In the genomic region with DNA sequence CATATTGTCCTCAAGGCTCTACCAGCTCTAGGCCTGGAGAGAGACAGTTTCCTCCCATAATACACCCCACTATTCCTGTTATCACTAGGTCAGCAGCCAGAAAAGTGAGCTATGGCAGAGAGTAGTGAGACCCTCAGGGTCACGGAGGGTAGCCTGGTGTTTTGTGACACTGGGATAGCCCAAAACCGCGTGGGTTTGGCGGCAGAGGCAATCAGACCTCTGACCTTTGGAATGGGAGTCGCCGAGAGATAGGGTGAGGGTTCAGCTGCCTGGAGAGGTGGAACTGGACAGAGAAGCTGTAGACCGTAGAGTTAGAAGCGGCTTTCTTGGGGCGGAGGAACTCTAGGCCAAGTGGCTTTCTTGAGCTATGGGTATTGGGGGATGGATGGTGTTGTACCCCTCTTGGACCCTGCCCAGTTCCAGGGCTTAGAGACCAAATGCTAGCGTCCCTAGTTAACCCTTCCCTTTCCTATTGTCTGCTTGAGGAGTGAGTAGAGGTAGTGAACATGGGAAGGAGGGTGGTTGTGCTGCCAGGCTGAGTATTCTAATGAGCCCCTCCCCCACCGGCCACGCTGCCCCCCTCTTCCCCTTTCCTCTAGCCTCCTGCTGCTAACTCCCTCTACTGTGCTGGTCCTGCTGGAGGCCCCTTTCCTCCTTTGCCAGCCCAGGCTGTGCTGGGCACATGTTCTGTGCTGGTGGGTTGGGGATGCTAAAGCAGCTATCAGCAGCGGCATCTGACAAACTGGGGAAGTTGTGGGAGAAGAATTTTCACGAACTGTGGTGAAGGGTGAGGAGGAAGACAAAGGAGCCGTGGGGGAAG, we compare ENCODE assay signal across 8 mouse cellular contexts.
DNase-seq lines count a peak whose midpoint lies in the region; ATAC-seq lines count a peak whose summit lies in the region.

No protein-coding gene starts in this region.

- H3K36me3 ChIP-seq in embryonic facial prominence, embryonic 11.5 days (replicated peaks; ENCODE audit: control insufficient read depth, insufficient read depth, low read depth, low read length), result peaks cover 10% of the 10 kb centered on the region
- H3K36me3 ChIP-seq in kidney, embryonic 15.5 days, result peaks cover 53% of the 10 kb centered on the region
- H3K36me3 ChIP-seq in midbrain, embryonic 14.5 days (ENCODE audit: control insufficient read depth, insufficient read depth, low read length), result peaks cover 31% of the 10 kb centered on the region

- peak overlapping the region; percentile 87 for H3K27ac ChIP-seq in embryonic facial prominence, embryonic 11.5 days (replicated peaks; ENCODE audit: low read depth, low read length)
- H3K27ac ChIP-seq in kidney, embryonic 15.5 days, result peak overlapping the region; percentile 93
- peak overlapping the region; percentile 86 for H3K27ac ChIP-seq in midbrain, embryonic 14.5 days (replicated peaks; ENCODE audit: low read depth, low read length)

- peak; percentile 51 for ATAC-seq in embryonic facial prominence, embryonic 11.5 days (replicated peaks; ENCODE audit: insufficient number of reproducible peaks, low FRiP score, low TSS enrichment, low read depth)
- peak; percentile 27; the same call in 1 of the 2 replicates for ATAC-seq in kidney, embryonic 15.5 days (replicated peaks; ENCODE audit: low FRiP score)
- ATAC-seq in midbrain, embryonic 14.5 days (ENCODE audit: low FRiP score, low TSS enrichment), result peak; percentile 51
- no peak for ATAC-seq in erythroid progenitor cell, adult 5-6 weeks (replicated peaks; ENCODE audit: low FRiP score, poor library complexity, severe bottlenecking)

- peaks cover 11% of the 10 kb centered on the region for H3K4me1 ChIP-seq in embryonic facial prominence, embryonic 11.5 days (ENCODE audit: control insufficient read depth, insufficient read depth, low read length)
- H3K4me1 ChIP-seq in kidney, embryonic 15.5 days, result peaks cover 71% of the 10 kb centered on the region
- peaks cover 63% of the 10 kb centered on the region for H3K4me1 ChIP-seq in midbrain, embryonic 14.5 days (ENCODE audit: control insufficient read depth, insufficient read depth, low read length)

- WGBS in embryonic facial prominence, embryonic 11.5 days, result 3% methylated on average over 15 of the region's 15 CpGs
- WGBS in kidney, embryonic 15.5 days, result 3% methylated on average over 15 of the region's 15 CpGs
- 3% methylated on average over 15 of the region's 15 CpGs for WGBS in midbrain, embryonic 14.5 days

- no peaks in the 10 kb centered on the region for H3K27me3 ChIP-seq in embryonic facial prominence, embryonic 11.5 days (ENCODE audit: control insufficient read depth, insufficient read depth, low read length)
- no peaks in the 10 kb centered on the region for H3K27me3 ChIP-seq in kidney, embryonic 15.5 days
- no peaks in the 10 kb centered on the region for H3K27me3 ChIP-seq in midbrain, embryonic 14.5 days (ENCODE audit: control insufficient read depth, insufficient read depth, low read length)

- no peaks in the 10 kb centered on the region for H3K9me3 ChIP-seq in embryonic facial prominence, embryonic 11.5 days (replicated peaks; ENCODE audit: control insufficient read depth, low read length)
- no peaks in the 10 kb centered on the region for H3K9me3 ChIP-seq in kidney, embryonic 15.5 days (replicated peaks)
- H3K9me3 ChIP-seq in midbrain, embryonic 14.5 days (ENCODE audit: control insufficient read depth, low read length), result no peaks in the 10 kb centered on the region

- H3K9ac ChIP-seq in embryonic facial prominence, embryonic 11.5 days (replicated peaks; ENCODE audit: low read length), result peak overlapping the region; percentile 86
- peak overlapping the region; percentile 51 for H3K9ac ChIP-seq in kidney, embryonic 15.5 days
- H3K9ac ChIP-seq in midbrain, embryonic 14.5 days (replicated peaks; ENCODE audit: low read length), result peak overlapping the region; percentile 58

- peak overlapping the region; percentile 83 for H3K4me2 ChIP-seq in embryonic facial prominence, embryonic 11.5 days (ENCODE audit: low read depth, low read length)
- peak overlapping the region; percentile 75 for H3K4me2 ChIP-seq in kidney, embryonic 15.5 days
- H3K4me2 ChIP-seq in midbrain, embryonic 14.5 days (ENCODE audit: low read length), result peak overlapping the region; percentile 60

- H3K4me3 ChIP-seq in embryonic facial prominence, embryonic 11.5 days (ENCODE audit: low read depth, low read length), result peak overlapping the region; percentile 58
- H3K4me3 ChIP-seq in kidney, embryonic 15.5 days (replicated peaks), result peak overlapping the region; percentile 48
- H3K4me3 ChIP-seq in midbrain, embryonic 14.5 days (replicated peaks; ENCODE audit: low read depth, low read length), result peak overlapping the region; percentile 43

- peak; percentile 68 for DNase-seq in layer of hippocampus, adult 9-11 months
- DNase-seq in layer of hippocampus, postnatal 14 days (ENCODE audit: low spot score in 2 of 2), result no peak
- peak; percentile 61 for DNase-seq in embryonic facial prominence, embryonic 11.5 days (ENCODE audit: low spot score)
- peak; percentile 72 for DNase-seq in midbrain, embryonic 14.5 days
- DNase-seq in layer of hippocampus, adult 18-20 months (ENCODE audit: low spot score in 2 of 2), result no peak
- DNase-seq in ovary, postnatal 14 days (ENCODE audit: low spot score), result no peak

Comparison
In these comparisons a context has a peak if more than half of its experiments do, and no peak if none do; other contexts are left out.
1. DNase-seq: peak in layer of hippocampus, adult 9-11 months (single experiment), embryonic facial prominence, embryonic 11.5 days (single experiment) and midbrain, embryonic 14.5 days (single experiment); none in layer of hippocampus, postnatal 14 days (0 of 2), layer of hippocampus, adult 18-20 months (0 of 2) and ovary, postnatal 14 days (single experiment).
2. Peak in every context shown above with its lines, with median percentiles within 50 percentile points of each other: H3K27ac ChIP-seq, H3K4me2 ChIP-seq, H3K4me3 ChIP-seq and H3K9ac ChIP-seq.